Mouse (Mus musculus) spleen, adult 2 months (tissue): ENCODE results near the gene Olfr1192-ps1.
"Not testable (repeated sequence)": the region's sequence is repeated elsewhere in the genome, so short reads cannot be mapped to it uniquely, and the experiment has no call there.

ENCODE experiments used
- CTCF ChIP-seq: fragments of 200-500 bp; IDR thresholded peaks from 2 replicates; pipeline ENCODE4 v1.5.1; 2011; ENCODE audit warnings: mild to moderate bottlenecking, inconsistent platforms; ENCODE audit not compliant: insufficient read depth, insufficient read length, insufficient replicate concordance; ENCODE audit errors: extremely low read depth
- POLR2A ChIP-seq: fragments of 200-500 bp; IDR thresholded peaks from 2 replicates; pipeline ENCODE4 v1.6.1; 2011; ENCODE audit warnings: low read depth, low read length, inconsistent platforms

GRCm38 (mm10) chr2:88675328-88675727 lies 27.0 kb downstream of the Olfr1192-ps1 start, which contains the start of gene Olfr1193:
- TF ChIP-seq POLR2A, CTCF: not testable (repeated sequence)
